Mouse (Mus musculus) layer of hippocampus, postnatal 36 days (tissue): Measurements from ENCODE around the gene Cnih1. TPM values are rescaled to one million over a fixed set of nuclear protein-coding genes. Genes with fewer than 3 reads are reported as not detected.

ENCODE experiments used
- total RNA-seq, 2 experiments: library from RNA; stranded (reverse); gene quantifications; 2 replicates each; pipeline ENCODE4 v1.2.3; 2021

Cnih1 gene
- total RNA-seq, 2 experiments from 2014 or later = 72.0 to 84.8 TPM

Other genes with a start within 250 kb of the Cnih1 start
- not detected for gene Cdkn3, start 27.9 kb downstream of the Cnih1 start, total RNA-seq
- 100 to 1,000 TPM; 164 to 181 TPM for gene Gmfb, start 33.8 kb upstream of the Cnih1 start, total RNA-seq
- 10 to 100 TPM; 24.1 to 24.3 TPM for gene Cgrrf1, start 43.7 kb upstream of the Cnih1 start, total RNA-seq
- 10 to 100 TPM; 11.3 to 13.0 TPM for gene Samd4, start 94.4 kb upstream of the Cnih1 start, total RNA-seq